Mouse (Mus musculus): ENCODE measurements around the gene Pik3cb. TPM values are rescaled to one million over a fixed set of nuclear protein-coding genes. Genes with fewer than 3 reads are reported as not detected.

Gene Pik3cb
- polyA plus RNA-seq, 1 experiment from 2014 or later, result 2.5 TPM

GRCm38 (mm10) chr9:99062544-99062943 is 77.9 kb downstream of the Pik3cb start:
- Histone ChIP-seq H3K4me2 (no peak overlapping the region), H3K36me3 (ENCODE audit: control insufficient read depth, insufficient read depth, low read length) (no peaks in the 10 kb centered on the region), H3K9me3 (replicated peaks; ENCODE audit: control insufficient read depth, low read length) (no peaks in the 10 kb centered on the region), H3K27ac (ENCODE audit: low read depth, low read length) (no peak overlapping the region), H3K4me1 (ENCODE audit: control insufficient read depth, insufficient read depth, low read length) (no peaks in the 10 kb centered on the region), H3K27me3 (ENCODE audit: control insufficient read depth, insufficient read depth, low read length) (no peaks in the 10 kb centered on the region), H3K9ac (ENCODE audit: low read depth, low read length) (no peak overlapping the region), H3K4me3 (ENCODE audit: low read depth, low read length) (no peak overlapping the region)
- WGBS (ENCODE audit: insufficient replicate concordance), result 40% methylated on average over 7 of the region's 7 CpGs
- 0 out of 2 replicates have a peak, but pooled peaks have one; percentile 26 for ATAC-seq (replicated peaks; ENCODE audit: insufficient number of reproducible peaks, low FRiP score, low TSS enrichment)

GRCm38 (mm10) chr9:99057751-99058150 is 82.7 kb downstream of the Pik3cb start:
- no peak overlapping the region for H3K27ac ChIP-seq (ENCODE audit: low read depth, low read length)
- 85% methylated on average over 3 of the region's 3 CpGs for WGBS (ENCODE audit: insufficient replicate concordance)

GRCm38 (mm10) chr9:99049760-99050159 is 90.7 kb downstream of the Pik3cb start:
- H3K4me3 ChIP-seq (ENCODE audit: low read depth, low read length), result no peak overlapping the region
- ATAC-seq (replicated peaks; ENCODE audit: insufficient number of reproducible peaks, low FRiP score, low TSS enrichment), result no peak
- 38% methylated on average over 6 of the region's 6 CpGs for WGBS (ENCODE audit: insufficient replicate concordance)

More at GRCm38 (mm10) chr9:99057751-99058150, 82.7 kb downstream of the Pik3cb start:
- no peaks in the 10 kb centered on the region for H3K4me1 ChIP-seq (ENCODE audit: control insufficient read depth, insufficient read depth, low read length)
- no peak overlapping the region for H3K4me3 ChIP-seq (ENCODE audit: low read depth, low read length)
- H3K27me3 ChIP-seq (ENCODE audit: control insufficient read depth, insufficient read depth, low read length), result no peaks in the 10 kb centered on the region
- no peak overlapping the region for H3K9ac ChIP-seq (ENCODE audit: low read depth, low read length)
- ATAC-seq (replicated peaks; ENCODE audit: insufficient number of reproducible peaks, low FRiP score, low TSS enrichment), result no peak
- no peak overlapping the region for H3K4me2 ChIP-seq
- no peaks in the 10 kb centered on the region for H3K36me3 ChIP-seq (ENCODE audit: control insufficient read depth, insufficient read depth, low read length)
- no peaks in the 10 kb centered on the region for H3K9me3 ChIP-seq (replicated peaks; ENCODE audit: control insufficient read depth, low read length)

GRCm38 (mm10) chr9:99048724-99049250 is 91.6 kb downstream of the Pik3cb start:
- H3K27me3 ChIP-seq (ENCODE audit: control insufficient read depth, insufficient read depth, low read length), result no peaks in the 10 kb centered on the region
- WGBS (ENCODE audit: insufficient replicate concordance), result 79% methylated on average over 1 of the region's 1 CpGs
- ATAC-seq (replicated peaks; ENCODE audit: insufficient number of reproducible peaks, low FRiP score, low TSS enrichment), result no peak
- no peak overlapping the region for H3K4me3 ChIP-seq (ENCODE audit: low read depth, low read length)
- no peaks in the 10 kb centered on the region for H3K9me3 ChIP-seq (replicated peaks; ENCODE audit: control insufficient read depth, low read length)
- H3K4me1 ChIP-seq (ENCODE audit: control insufficient read depth, insufficient read depth, low read length), result peaks cover 4% of the 10 kb centered on the region; the same call in 1 of the 2 replicates
- H3K4me2 ChIP-seq, result no peak overlapping the region
- no peak overlapping the region for H3K9ac ChIP-seq (ENCODE audit: low read depth, low read length)
- H3K27ac ChIP-seq (ENCODE audit: low read depth, low read length), result no peak overlapping the region
- H3K36me3 ChIP-seq (ENCODE audit: control insufficient read depth, insufficient read depth, low read length), result no peaks in the 10 kb centered on the region

More at GRCm38 (mm10) chr9:99049760-99050159, 90.7 kb downstream of the Pik3cb start:
- Histone ChIP-seq H3K4me2 (no peak overlapping the region), H3K9ac (ENCODE audit: low read depth, low read length) (no peak overlapping the region), H3K27ac (ENCODE audit: low read depth, low read length) (no peak overlapping the region), H3K9me3 (replicated peaks; ENCODE audit: control insufficient read depth, low read length) (no peaks in the 10 kb centered on the region), H3K36me3 (ENCODE audit: control insufficient read depth, insufficient read depth, low read length) (no peaks in the 10 kb centered on the region), H3K4me1 (ENCODE audit: control insufficient read depth, insufficient read depth, low read length) (peaks cover 4% of the 10 kb centered on the region; the same call in 1 of the 2 replicates), H3K27me3 (ENCODE audit: control insufficient read depth, insufficient read depth, low read length) (no peaks in the 10 kb centered on the region)

GRCm38 (mm10) chr9:99044761-99045160 is 95.7 kb downstream of the Pik3cb start:
- no peaks in the 10 kb centered on the region for H3K36me3 ChIP-seq (ENCODE audit: control insufficient read depth, insufficient read depth, low read length)
- ATAC-seq (replicated peaks; ENCODE audit: insufficient number of reproducible peaks, low FRiP score, low TSS enrichment), result no peak

GRCm38 (mm10) chr9:99042641-99043040 is 97.8 kb downstream of the Pik3cb start:
- 86% methylated on average over 4 of the region's 4 CpGs for WGBS (ENCODE audit: insufficient replicate concordance)

More at GRCm38 (mm10) chr9:99044761-99045160, 95.7 kb downstream of the Pik3cb start:
- H3K9ac ChIP-seq (ENCODE audit: low read depth, low read length), result no peak overlapping the region
- 88% methylated on average over 8 of the region's 8 CpGs for WGBS (ENCODE audit: insufficient replicate concordance)
- no peak overlapping the region for H3K4me2 ChIP-seq
- no peaks in the 10 kb centered on the region for H3K9me3 ChIP-seq (replicated peaks; ENCODE audit: control insufficient read depth, low read length)
- no peaks in the 10 kb centered on the region for H3K27me3 ChIP-seq (ENCODE audit: control insufficient read depth, insufficient read depth, low read length)
- no peak overlapping the region for H3K4me3 ChIP-seq (ENCODE audit: low read depth, low read length)
- no peak overlapping the region for H3K27ac ChIP-seq (ENCODE audit: low read depth, low read length)
- H3K4me1 ChIP-seq (ENCODE audit: control insufficient read depth, insufficient read depth, low read length), result no peaks in the 10 kb centered on the region; the same call in 1 of the 2 replicates

GRCm38 (mm10) chr9:99041994-99042393 is 98.4 kb downstream of the Pik3cb start:
- H3K4me3 ChIP-seq (ENCODE audit: low read depth, low read length), result no peak overlapping the region
- no peak overlapping the region for H3K9ac ChIP-seq (ENCODE audit: low read depth, low read length)
- no peak overlapping the region for H3K4me2 ChIP-seq
- H3K36me3 ChIP-seq (ENCODE audit: control insufficient read depth, insufficient read depth, low read length), result no peaks in the 10 kb centered on the region
- no peaks in the 10 kb centered on the region for H3K9me3 ChIP-seq (replicated peaks; ENCODE audit: control insufficient read depth, low read length)
- WGBS (ENCODE audit: insufficient replicate concordance), result 76% methylated on average over 9 of the region's 9 CpGs
- ATAC-seq (replicated peaks; ENCODE audit: insufficient number of reproducible peaks, low FRiP score, low TSS enrichment), result no peak
- H3K4me1 ChIP-seq (ENCODE audit: control insufficient read depth, insufficient read depth, low read length), result no peaks in the 10 kb centered on the region
- H3K27ac ChIP-seq (ENCODE audit: low read depth, low read length), result no peak overlapping the region
- H3K27me3 ChIP-seq (ENCODE audit: control insufficient read depth, insufficient read depth, low read length), result no peaks in the 10 kb centered on the region

More at GRCm38 (mm10) chr9:99042641-99043040, 97.8 kb downstream of the Pik3cb start:
- Histone ChIP-seq H3K9me3 (replicated peaks; ENCODE audit: control insufficient read depth, low read length) (no peaks in the 10 kb centered on the region), H3K27ac (ENCODE audit: low read depth, low read length) (no peak overlapping the region), H3K4me1 (ENCODE audit: control insufficient read depth, insufficient read depth, low read length) (no peaks in the 10 kb centered on the region), H3K36me3 (ENCODE audit: control insufficient read depth, insufficient read depth, low read length) (no peaks in the 10 kb centered on the region), H3K27me3 (ENCODE audit: control insufficient read depth, insufficient read depth, low read length) (no peaks in the 10 kb centered on the region), H3K4me2 (no peak overlapping the region), H3K9ac (ENCODE audit: low read depth, low read length) (no peak overlapping the region), H3K4me3 (ENCODE audit: low read depth, low read length) (no peak overlapping the region)
- ATAC-seq (replicated peaks; ENCODE audit: insufficient number of reproducible peaks, low FRiP score, low TSS enrichment), result no peak

- 80% methylated on average over 12 of the region's 12 CpGs for WGBS (ENCODE audit: insufficient replicate concordance)
- no peak within 1 kb of the TSS for H3K27ac ChIP-seq (ENCODE audit: low read depth, low read length)
- no peaks in the 10 kb centered on the region for H3K4me1 ChIP-seq (ENCODE audit: control insufficient read depth, insufficient read depth, low read length)
- ATAC-seq (replicated peaks; ENCODE audit: insufficient number of reproducible peaks, low FRiP score, low TSS enrichment), result no peak
- H3K9ac ChIP-seq (ENCODE audit: low read depth, low read length), result no peak within 1 kb of the TSS
- H3K36me3 ChIP-seq (ENCODE audit: control insufficient read depth, insufficient read depth, low read length), result no peaks in the 10 kb centered on the region
- H3K27me3 ChIP-seq (ENCODE audit: control insufficient read depth, insufficient read depth, low read length), result no peaks in the 10 kb centered on the region
- H3K4me2 ChIP-seq, result no peak within 1 kb of the TSS
- no peaks in the 10 kb centered on the region for H3K9me3 ChIP-seq (replicated peaks; ENCODE audit: control insufficient read depth, low read length)
- H3K4me3 ChIP-seq (ENCODE audit: low read depth, low read length), result no peak within 1 kb of the TSS
These were observed 104.8 kb downstream of the Pik3cb start, which contains the start of gene Gm1123 for GRCm38 (mm10) chr9:99035575-99035974. Gene Gm1123, minus strand, starts transcription at chr9:99035715.

GRCm38 (mm10) chr9:99034111-99034510 is 106.3 kb downstream of the Pik3cb start:
- 87% methylated on average over 8 of the region's 8 CpGs for WGBS (ENCODE audit: insufficient replicate concordance)
- Histone ChIP-seq H3K27ac (ENCODE audit: low read depth, low read length) (no peak overlapping the region), H3K4me2 (no peak overlapping the region), H3K36me3 (ENCODE audit: control insufficient read depth, insufficient read depth, low read length) (no peaks in the 10 kb centered on the region; the same call in 1 of the 2 replicates), H3K9me3 (replicated peaks; ENCODE audit: control insufficient read depth, low read length) (no peaks in the 10 kb centered on the region), H3K27me3 (ENCODE audit: control insufficient read depth, insufficient read depth, low read length) (no peaks in the 10 kb centered on the region), H3K4me3 (ENCODE audit: low read depth, low read length) (no peak overlapping the region), H3K4me1 (ENCODE audit: control insufficient read depth, insufficient read depth, low read length) (no peaks in the 10 kb centered on the region), H3K9ac (ENCODE audit: low read depth, low read length) (no peak overlapping the region)
- ATAC-seq (replicated peaks; ENCODE audit: insufficient number of reproducible peaks, low FRiP score, low TSS enrichment), result no peak
